Comparison of ENCODE assay signal across 23 mouse cellular contexts in genomic region chr6:94709150-94709549, GRCm38 (mm10). TPM values are rescaled to one million over a fixed set of nuclear protein-coding genes. Genes with fewer than 3 reads are reported as not detected.
DNase-seq lines count a peak whose midpoint lies in the region; ATAC-seq and TF ChIP-seq lines count a peak whose summit lies in the region.
"Had no signal": no experiment of that assay in that cellular context is flagged by ENCODE, and none has a peak within 500 bp of the region (broad histone marks: within the 10 kb centered on the region; RNA-seq: fewer than 3 reads in every experiment).

No protein-coding gene starts in this region.

- H3K9ac ChIP-seq in kidney, postnatal 0 days (ENCODE audit: low read depth, low read length) = no peak overlapping the region
- H3K9ac ChIP-seq in intestine, embryonic 15.5 days = no peak overlapping the region
- H3K9ac ChIP-seq: forebrain, embryonic 13.5 days; heart, embryonic 13.5 days; hindbrain, embryonic 14.5 days had no signal

- H3K4me2 ChIP-seq in kidney, postnatal 0 days (ENCODE audit: low read length) = no peak overlapping the region
- H3K4me2 ChIP-seq in intestine, embryonic 15.5 days (replicated peaks) = no peak overlapping the region
- H3K4me2 ChIP-seq: forebrain, embryonic 13.5 days; heart, embryonic 13.5 days; hindbrain, embryonic 14.5 days had no signal

- ATAC-seq in kidney, postnatal 0 days (replicated peaks; ENCODE audit: low FRiP score, low read depth) = peak; percentile 52; the same call in 1 of the 2 replicates
- peak; percentile 55; the same call in 1 of the 2 replicates for ATAC-seq in intestine, embryonic 15.5 days
- ATAC-seq: forebrain, embryonic 13.5 days; forebrain, embryonic 16.5 days; Patski had no signal

- DNase-seq in kidney, adult 11 months = peak; percentile 29
- DNase-seq in kidney, postnatal 10 days = no peak
- DNase-seq in kidney, postnatal 0 days (ENCODE audit: low spot score) = no peak
- DNase-seq in kidney, postnatal 4 days = no peak
- DNase-seq in testis, postnatal 10 days (ENCODE audit: low spot score) = no peak
- DNase-seq: adrenal gland, postnatal 10 days; adrenal gland, postnatal 36 days; cerebellum, adult 18-20 months; cerebellum, adult 9-10 months; cerebellum, postnatal 14 days; gastrocnemius, postnatal 10 days; gastrocnemius, postnatal 36 days; heart, adult 2 months; heart, postnatal 14 days; heart, postnatal 4 days had no signal

- no peak overlapping the region for H3K27ac ChIP-seq in kidney, postnatal 0 days
- no peak overlapping the region for H3K27ac ChIP-seq in intestine, embryonic 15.5 days
- H3K27ac ChIP-seq: forebrain, embryonic 10.5 days; forebrain, embryonic 13.5 days; heart, adult 2 months; heart, embryonic 10.5 days; heart, embryonic 13.5 days; hindbrain, embryonic 14.5 days had no signal

- H3K4me1 ChIP-seq in kidney, postnatal 0 days (replicated peaks; ENCODE audit: insufficient read depth, low read length) = no peaks in the 10 kb centered on the region
- H3K4me1 ChIP-seq in intestine, embryonic 15.5 days (replicated peaks) = no peaks in the 10 kb centered on the region
- H3K4me1 ChIP-seq: heart, embryonic 10.5 days had no signal

- H3K9me3 ChIP-seq in kidney, postnatal 0 days (replicated peaks; ENCODE audit: low read length) = no peaks in the 10 kb centered on the region
- H3K9me3 ChIP-seq in intestine, embryonic 15.5 days = no peaks in the 10 kb centered on the region
- H3K9me3 ChIP-seq: forebrain, embryonic 10.5 days; forebrain, embryonic 13.5 days; heart, embryonic 10.5 days; heart, embryonic 13.5 days had no signal

- H3K36me3 ChIP-seq in kidney, postnatal 0 days (ENCODE audit: insufficient read depth, low read length) = no peaks in the 10 kb centered on the region
- no peaks in the 10 kb centered on the region for H3K36me3 ChIP-seq in intestine, embryonic 15.5 days
- H3K36me3 ChIP-seq: forebrain, embryonic 10.5 days; heart, embryonic 10.5 days; heart, embryonic 13.5 days had no signal

- no peaks in the 10 kb centered on the region for H3K27me3 ChIP-seq in kidney, postnatal 0 days (ENCODE audit: insufficient read depth, low read length)
- H3K27me3 ChIP-seq in intestine, embryonic 15.5 days (replicated peaks) = no peaks in the 10 kb centered on the region
- H3K27me3 ChIP-seq: forebrain, embryonic 13.5 days; heart, embryonic 13.5 days; Patski had no signal

- H3K4me3 ChIP-seq in kidney, postnatal 0 days (replicated peaks; ENCODE audit: low read depth, low read length) = no peak overlapping the region
- no peak overlapping the region for H3K4me3 ChIP-seq in intestine, embryonic 15.5 days (replicated peaks)
- H3K4me3 ChIP-seq: forebrain, embryonic 10.5 days; forebrain, embryonic 13.5 days; heart, adult 2 months; heart, embryonic 10.5 days; heart, embryonic 13.5 days had no signal

- no peak for TF ChIP-seq CTCF in kidney, postnatal 0 days (IDR thresholded peaks at IDR 0.05; ENCODE audit: low read depth)

- WGBS in kidney, postnatal 0 days = 58% methylated on average over 1 of the region's 1 CpGs
- 56% methylated on average over 1 of the region's 1 CpGs for WGBS in intestine, embryonic 15.5 days

RNA-seq across cellular contexts. Expression of gene Lrig1, which starts 9.2 kb away (rescaled TPM):
- 6.1 and 8.3 TPM in 2 replicates for polyA plus RNA-seq in kidney, postnatal 0 days (2015; fragmentation: Nextera tagmentation; extraction: Ambion mirVana)
- 17.1 and 19.5 TPM in 2 replicates for polyA plus RNA-seq in intestine, embryonic 15.5 days (2015; fragmentation: Nextera tagmentation; extraction: Ambion mirVana)
